Mouse (Mus musculus) megakaryocyte, embryonic 14.5 days (primary cell): ENCODE measurements around the gene Kdm8.

Experiments
- FLI1 ChIP-seq: IDR thresholded peaks from 2 replicates; pipeline ENCODE4 v1.6.1; 2012; ENCODE audit warnings: low read length, inconsistent platforms, mixed read lengths
- GATA1 ChIP-seq: IDR thresholded peaks from 3 replicates; pipeline ENCODE4 v1.6.1; 2012; ENCODE audit warnings: mixed read lengths, low read length, inconsistent platforms, borderline replicate concordance

DNA sequence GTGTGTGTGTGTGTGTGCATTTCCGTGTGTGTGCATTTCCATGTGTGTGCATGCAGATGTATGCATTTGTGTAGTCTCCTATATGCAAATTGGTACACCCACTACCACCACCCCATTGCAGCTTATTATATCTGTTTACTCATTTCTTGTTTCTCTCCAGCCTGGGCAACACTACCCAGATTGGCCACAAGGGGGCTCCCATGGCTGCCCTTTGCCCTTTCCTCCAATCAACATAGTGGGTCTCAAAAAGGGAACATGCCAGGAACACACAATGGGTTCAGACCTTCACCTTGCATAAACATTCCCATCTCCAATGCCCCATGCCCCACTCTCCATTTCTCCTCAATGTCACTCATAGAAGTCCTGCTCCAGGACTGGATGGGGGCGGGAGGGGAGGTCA, 24.3 kb upstream of the Kdm8 start:
- no peak for TF ChIP-seq GATA1
- TF ChIP-seq FLI1, result no peak
